Mouse (Mus musculus): ENCODE results near the gene Nudcd3. TPM values are rescaled to one million over a fixed set of nuclear protein-coding genes. Genes with fewer than 3 reads are reported as not detected.
"Not testable (repeated sequence)": the region's sequence is repeated elsewhere in the genome, so short reads cannot be mapped to it uniquely, and the experiment has no call there.

Gene Nudcd3
- polyA plus RNA-seq, 1 experiment from 2014 or later = 28.9 TPM

DNA sequence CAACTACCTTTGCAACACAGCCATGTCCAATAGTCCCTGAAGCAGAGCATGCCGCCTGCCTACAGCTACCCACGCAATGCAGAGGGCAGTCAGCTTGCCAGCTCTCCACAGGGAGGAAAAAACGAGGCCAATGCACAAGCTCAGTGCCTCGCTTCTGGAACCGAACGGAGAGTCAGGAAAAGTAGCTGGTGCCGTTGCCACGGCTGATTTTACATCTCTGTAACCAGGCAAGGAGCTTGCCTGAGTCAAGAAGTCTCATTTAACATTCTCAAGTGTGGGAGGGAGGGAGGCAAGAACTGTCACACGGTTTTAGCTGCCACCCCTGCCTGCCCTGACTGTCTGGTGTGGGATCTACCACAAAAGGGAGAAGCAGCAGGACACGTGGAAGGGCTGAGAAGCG, 79.6 kb downstream of the Nudcd3 start:
- Histone ChIP-seq H3K27ac (no peak overlapping the region), H3K36me3 (peaks cover 7% of the 10 kb centered on the region; the same call in 1 of the 2 replicates), H3K4me1 (replicated peaks) (0 out of 2 replicates have a peak, but pooled peaks cover 3% of the 10 kb centered on the region), H3K9ac (no peak overlapping the region), H3K9me3 (replicated peaks) (no peaks in the 10 kb centered on the region), H3K27me3 (no peaks in the 10 kb centered on the region), H3K4me3 (no peak overlapping the region), H3K4me2 (no peak overlapping the region)
- 80% methylated on average over 11 of the region's 11 CpGs for WGBS
- no peak for ATAC-seq (replicated peaks; ENCODE audit: insufficient number of reproducible peaks, insufficient read depth, low FRiP score, low read depth)

- Histone ChIP-seq H3K36me3 (peaks cover 7% of the 10 kb centered on the region; the same call in 1 of the 2 replicates), H3K27me3 (no peaks in the 10 kb centered on the region), H3K9ac (no peak overlapping the region), H3K27ac (no peak overlapping the region), H3K4me1 (replicated peaks) (0 out of 2 replicates have a peak, but pooled peaks cover 3% of the 10 kb centered on the region), H3K4me3 (no peak overlapping the region), H3K4me2 (no peak overlapping the region), H3K9me3 (replicated peaks) (no peaks in the 10 kb centered on the region)
- WGBS = 93% methylated on average over 6 of the region's 6 CpGs
- no peak for ATAC-seq (replicated peaks; ENCODE audit: insufficient number of reproducible peaks, insufficient read depth, low FRiP score, low read depth)
Observed at GRCm38 (mm10) chr11:6120001-6120400, 80.2 kb downstream of the Nudcd3 start.

DNA sequence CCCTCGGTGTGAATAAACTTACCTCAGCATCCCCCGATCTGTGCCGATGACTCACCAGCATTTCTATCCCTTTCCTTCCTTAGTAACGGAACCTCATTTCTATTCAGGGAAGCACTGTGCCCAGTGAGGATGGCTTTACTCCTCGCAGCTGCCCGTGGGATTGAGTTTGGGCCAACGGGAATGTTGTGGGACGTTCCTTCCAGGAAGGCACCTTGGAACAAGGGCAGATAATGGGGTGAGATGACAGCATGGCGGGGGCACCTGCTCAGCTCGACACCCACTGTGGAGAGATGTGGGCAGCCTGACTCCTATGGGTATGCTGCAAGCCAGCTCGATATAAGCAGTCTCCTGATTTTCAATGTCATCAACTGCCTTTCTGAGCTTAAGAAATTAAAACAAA, 80.9 kb downstream of the Nudcd3 start:
- Histone ChIP-seq H3K4me1 (replicated peaks) (0 out of 2 replicates have a peak, but pooled peaks cover 3% of the 10 kb centered on the region), H3K4me2 (no peak overlapping the region), H3K9ac (no peak overlapping the region), H3K27ac (no peak overlapping the region), H3K4me3 (no peak overlapping the region), H3K9me3 (replicated peaks) (no peaks in the 10 kb centered on the region), H3K27me3 (no peaks in the 10 kb centered on the region), H3K36me3 (peaks cover 7% of the 10 kb centered on the region; the same call in 1 of the 2 replicates)
- 64% methylated on average over 11 of the region's 11 CpGs for WGBS
- no peak for ATAC-seq (replicated peaks; ENCODE audit: insufficient number of reproducible peaks, insufficient read depth, low FRiP score, low read depth)

DNA sequence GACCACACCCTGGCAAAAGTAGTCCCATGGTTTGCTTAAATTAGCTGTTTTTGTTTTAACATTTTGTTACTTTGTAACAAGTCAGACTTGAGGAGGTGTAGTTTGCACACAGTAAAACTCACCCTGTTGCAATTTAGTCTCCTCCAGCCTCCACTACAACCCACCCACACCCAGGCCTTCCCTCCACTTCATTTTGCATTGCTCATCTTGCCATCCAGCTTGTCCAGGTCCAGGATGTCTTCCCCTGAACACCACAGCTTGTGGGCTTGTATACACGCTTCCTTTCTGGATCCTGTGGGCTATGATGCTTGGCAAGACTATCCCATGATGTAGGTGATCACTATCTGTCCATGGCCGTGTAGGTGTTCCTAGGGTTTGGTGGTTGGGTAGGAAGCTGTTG, 82.3 kb downstream of the Nudcd3 start:
- 81% methylated on average over 2 of the region's 2 CpGs for WGBS
- Histone ChIP-seq H3K4me1 (replicated peaks) (0 out of 2 replicates have a peak, but pooled peaks cover 3% of the 10 kb centered on the region), H3K27me3 (no peaks in the 10 kb centered on the region), H3K9ac (no peak overlapping the region), H3K36me3 (peaks cover 9% of the 10 kb centered on the region), H3K4me3 (no peak overlapping the region), H3K4me2 (no peak overlapping the region), H3K9me3 (replicated peaks) (no peaks in the 10 kb centered on the region), H3K27ac (no peak overlapping the region)
- no peak for ATAC-seq (replicated peaks; ENCODE audit: insufficient number of reproducible peaks, insufficient read depth, low FRiP score, low read depth)

GRCm38 (mm10) chr11:6111734-6112484, 88.3 kb downstream of the Nudcd3 start:
- Histone ChIP-seq H3K27me3 (no peaks in the 10 kb centered on the region), H3K4me1 (replicated peaks) (no peaks in the 10 kb centered on the region), H3K9me3 (replicated peaks) (no peaks in the 10 kb centered on the region), H3K4me3 (no peak overlapping the region), H3K9ac (no peak overlapping the region), H3K27ac (no peak overlapping the region), H3K36me3 (peaks cover 39% of the 10 kb centered on the region), H3K4me2 (no peak overlapping the region)
- WGBS = 93% methylated on average over 5 of the region's 5 CpGs
- ATAC-seq (replicated peaks; ENCODE audit: insufficient number of reproducible peaks, insufficient read depth, low FRiP score, low read depth) = no peak

GRCm38 (mm10) chr11:6109990-6110389, 90.2 kb downstream of the Nudcd3 start:
- Histone ChIP-seq H3K9me3 (replicated peaks) (no peaks in the 10 kb centered on the region), H3K4me2 (no peak overlapping the region), H3K27me3 (no peaks in the 10 kb centered on the region), H3K9ac (no peak overlapping the region), H3K27ac (no peak overlapping the region), H3K4me3 (no peak overlapping the region), H3K4me1 (replicated peaks) (peaks cover 5% of the 10 kb centered on the region; the same call in 1 of the 2 replicates), H3K36me3 (peaks cover 43% of the 10 kb centered on the region)
- no peak for ATAC-seq (replicated peaks; ENCODE audit: insufficient number of reproducible peaks, insufficient read depth, low FRiP score, low read depth)

- H3K27ac ChIP-seq = no peak overlapping the region
- WGBS = 92% methylated on average over 5 of the region's 5 CpGs
- H3K4me1 ChIP-seq (replicated peaks) = peaks cover 5% of the 10 kb centered on the region; the same call in 1 of the 2 replicates
- H3K9ac ChIP-seq = no peak overlapping the region
- no peaks in the 10 kb centered on the region for H3K27me3 ChIP-seq
- H3K4me2 ChIP-seq = no peak overlapping the region
- H3K9me3 ChIP-seq (replicated peaks) = no peaks in the 10 kb centered on the region
- peaks cover 43% of the 10 kb centered on the region for H3K36me3 ChIP-seq
- no peak for ATAC-seq (replicated peaks; ENCODE audit: insufficient number of reproducible peaks, insufficient read depth, low FRiP score, low read depth)
- H3K4me3 ChIP-seq = no peak overlapping the region
Observed at GRCm38 (mm10) chr11:6108296-6108695, 91.9 kb downstream of the Nudcd3 start.

DNA sequence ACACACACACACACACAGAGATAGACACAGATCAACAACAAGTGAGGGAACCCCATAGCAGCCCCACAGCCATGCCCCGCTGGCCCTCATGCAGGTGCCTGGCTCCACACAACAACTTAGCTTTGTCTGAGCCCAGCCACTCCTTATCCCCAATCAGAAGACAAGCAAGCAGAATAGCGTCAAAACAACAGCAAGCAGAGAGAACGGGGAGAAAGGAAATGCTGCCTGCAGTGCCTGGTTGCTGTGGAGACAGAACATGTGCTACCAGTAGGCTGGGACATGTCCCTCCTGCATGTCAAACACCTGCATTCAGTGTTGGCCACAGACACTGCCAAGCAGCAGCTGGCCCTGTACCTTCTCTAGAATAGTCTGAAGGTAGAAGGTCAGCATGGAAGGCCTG, 92.5 kb downstream of the Nudcd3 start:
- Histone ChIP-seq H3K27me3 (no peaks in the 10 kb centered on the region), H3K4me3 (no peak overlapping the region), H3K9ac (no peak overlapping the region), H3K36me3 (peaks cover 39% of the 10 kb centered on the region), H3K27ac (no peak overlapping the region), H3K4me1 (replicated peaks) (peaks cover 5% of the 10 kb centered on the region; the same call in 1 of the 2 replicates), H3K4me2 (no peak overlapping the region), H3K9me3 (replicated peaks) (no peaks in the 10 kb centered on the region)
- 70% methylated on average over 3 of the region's 3 CpGs for WGBS
- no peak for ATAC-seq (replicated peaks; ENCODE audit: insufficient number of reproducible peaks, insufficient read depth, low FRiP score, low read depth)

DNA sequence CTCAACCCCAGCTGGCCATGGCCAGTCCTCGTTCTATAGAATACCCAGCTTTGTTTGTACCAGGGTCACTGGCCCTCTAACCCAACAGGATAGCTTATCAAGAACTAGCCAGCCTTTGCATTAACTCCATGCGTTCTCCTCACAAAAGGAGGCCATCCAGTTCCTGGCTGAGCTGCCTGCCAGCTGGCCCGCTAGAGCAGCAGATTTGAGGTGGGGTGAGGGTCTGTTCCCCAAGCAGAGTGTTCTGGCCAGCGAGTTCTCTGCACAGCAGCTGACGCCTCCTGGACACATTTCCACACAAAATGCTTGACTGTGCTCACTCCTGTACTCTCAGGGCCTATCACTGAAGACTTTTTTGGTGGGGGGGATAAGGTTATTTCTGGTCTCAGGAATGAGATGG, 95.5 kb downstream of the Nudcd3 start:
- peaks cover 5% of the 10 kb centered on the region; the same call in 1 of the 2 replicates for H3K4me1 ChIP-seq (replicated peaks)
- H3K4me3 ChIP-seq = no peak overlapping the region
- H3K9ac ChIP-seq = no peak overlapping the region
- no peaks in the 10 kb centered on the region for H3K27me3 ChIP-seq
- WGBS = 75% methylated on average over 5 of the region's 5 CpGs
- peaks cover 20% of the 10 kb centered on the region; the same call in 1 of the 2 replicates for H3K36me3 ChIP-seq
- H3K9me3 ChIP-seq (replicated peaks) = no peaks in the 10 kb centered on the region
- H3K27ac ChIP-seq = no peak overlapping the region
- H3K4me2 ChIP-seq = no peak overlapping the region
- no peak for ATAC-seq (replicated peaks; ENCODE audit: insufficient number of reproducible peaks, insufficient read depth, low FRiP score, low read depth)

GRCm38 (mm10) chr11:6096637-6097036, 103.6 kb downstream of the Nudcd3 start:
- not testable (repeated sequence) for ATAC-seq (replicated peaks; ENCODE audit: insufficient number of reproducible peaks, insufficient read depth, low FRiP score, low read depth); H3K4me1 ChIP-seq (replicated peaks)
- WGBS = 91% methylated on average over 3 of the region's 3 CpGs

DNA sequence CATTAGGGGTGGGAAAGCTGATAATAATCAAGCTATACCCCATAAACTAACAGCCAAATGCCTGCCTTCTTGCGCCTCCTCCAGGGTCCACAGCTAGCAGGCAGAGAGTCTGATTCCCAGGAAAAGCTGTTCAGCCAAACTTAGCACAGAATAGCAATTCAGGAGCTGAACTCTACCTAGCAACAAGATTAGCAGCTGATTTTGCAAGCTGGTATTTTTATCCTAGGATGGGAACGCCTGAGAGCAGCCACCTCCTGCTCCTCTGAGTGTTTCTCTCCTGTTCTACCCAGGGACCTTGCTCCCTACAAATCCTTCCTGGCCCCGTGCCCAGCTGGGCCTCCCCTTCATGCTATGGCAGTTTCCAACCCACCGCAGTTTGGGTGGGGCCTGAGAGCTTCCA, 113.2 kb downstream of the Nudcd3 start:
- Histone ChIP-seq H3K27ac (peak overlapping the region; percentile 55), H3K36me3 (no peaks in the 10 kb centered on the region), H3K4me1 (replicated peaks) (peaks cover 14% of the 10 kb centered on the region), H3K4me2 (no peak overlapping the region), H3K27me3 (no peaks in the 10 kb centered on the region), H3K4me3 (no peak overlapping the region), H3K9ac (no peak overlapping the region), H3K9me3 (replicated peaks) (no peaks in the 10 kb centered on the region)
- 30% methylated on average over 4 of the region's 4 CpGs for WGBS
- 0 out of 2 replicates have a peak, but pooled peaks have one; percentile 22 for ATAC-seq (replicated peaks; ENCODE audit: insufficient number of reproducible peaks, insufficient read depth, low FRiP score, low read depth)

More at GRCm38 (mm10) chr11:6096637-6097036, 103.6 kb downstream of the Nudcd3 start:
- H3K27me3 ChIP-seq; H3K9me3 ChIP-seq (replicated peaks); H3K27ac ChIP-seq; H3K36me3 ChIP-seq; H3K9ac ChIP-seq; H3K4me2 ChIP-seq; H3K4me3 ChIP-seq: not testable (repeated sequence)

DNA sequence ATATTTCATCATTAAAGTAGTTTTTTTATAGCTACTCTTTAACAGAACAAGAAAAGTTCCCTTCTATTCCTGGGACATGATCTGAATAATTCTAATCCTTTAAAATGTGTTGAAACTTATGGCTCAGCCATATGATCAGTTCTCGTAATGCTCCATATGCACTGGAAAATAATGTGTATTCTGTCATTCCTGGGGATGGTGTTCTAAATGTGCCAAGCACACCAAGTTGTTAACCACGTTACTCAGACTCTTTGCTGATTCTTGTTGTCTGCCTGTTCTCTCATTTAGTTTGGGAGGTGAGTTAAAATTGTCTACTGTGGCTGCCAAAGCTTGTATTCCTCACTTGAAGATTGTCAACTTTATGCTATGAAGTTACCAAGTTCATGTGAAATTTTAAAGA, 121.5 kb downstream of the Nudcd3 start:
- Histone ChIP-seq H3K27ac (no peak overlapping the region), H3K4me3 (no peak overlapping the region), H3K4me2 (no peak overlapping the region), H3K4me1 (replicated peaks) (peaks cover 15% of the 10 kb centered on the region), H3K9me3 (replicated peaks) (no peaks in the 10 kb centered on the region), H3K9ac (no peak overlapping the region), H3K27me3 (0 out of 2 replicates have a peak, but pooled peaks cover 2% of the 10 kb centered on the region), H3K36me3 (no peaks in the 10 kb centered on the region)
- 85% methylated on average over 2 of the region's 2 CpGs for WGBS
- no peak for ATAC-seq (replicated peaks; ENCODE audit: insufficient number of reproducible peaks, insufficient read depth, low FRiP score, low read depth)
